Mouse (Mus musculus): ENCODE results near the gene Nfe2l2.
"Not testable (repeated sequence)": the region's sequence is repeated elsewhere in the genome, so short reads cannot be mapped to it uniquely, and the experiment has no call there.

The Nfe2l2 gene

GRCm38 (mm10) chr2:75643950-75644349 lies 60.5 kb downstream of the Nfe2l2 start:
- no peak for DNase-seq (ENCODE audit: low spot score)

GRCm38 (mm10) chr2:75642795-75643550 lies 61.5 kb downstream of the Nfe2l2 start:
- peak; percentile 75 for DNase-seq (ENCODE audit: low spot score)

GRCm38 (mm10) chr2:75642312-75642711 lies 62.1 kb downstream of the Nfe2l2 start:
- DNase-seq (ENCODE audit: low spot score), result not testable (repeated sequence)

- not testable (repeated sequence) for DNase-seq (ENCODE audit: low spot score)
These were observed 64.9 kb downstream of the Nfe2l2 start for GRCm38 (mm10) chr2:75639535-75639934.

- DNase-seq (ENCODE audit: low spot score), result not testable (repeated sequence)
These were observed 66.6 kb downstream of the Nfe2l2 start for GRCm38 (mm10) chr2:75637822-75638221.

- no peak for DNase-seq (ENCODE audit: low spot score)
These were observed 67.1 kb downstream of the Nfe2l2 start for GRCm38 (mm10) chr2:75637361-75637760.

GRCm38 (mm10) chr2:75637055-75637304 lies 67.5 kb downstream of the Nfe2l2 start:
- DNase-seq (ENCODE audit: low spot score), result not testable (repeated sequence)

- no peak for DNase-seq (ENCODE audit: low spot score)
These were observed 68.0 kb downstream of the Nfe2l2 start for GRCm38 (mm10) chr2:75636261-75637054.

- DNase-seq (ENCODE audit: low spot score), result not testable (repeated sequence)
These were observed 70.0 kb downstream of the Nfe2l2 start for GRCm38 (mm10) chr2:75634431-75634830.

- DNase-seq (ENCODE audit: low spot score), result no peak
These were observed 70.7 kb downstream of the Nfe2l2 start for GRCm38 (mm10) chr2:75633784-75634183.

GRCm38 (mm10) chr2:75633381-75633780 lies 71.1 kb downstream of the Nfe2l2 start:
- no peak for DNase-seq (ENCODE audit: low spot score)

GRCm38 (mm10) chr2:75632721-75633181 lies 71.7 kb downstream of the Nfe2l2 start:
- DNase-seq (ENCODE audit: low spot score), result no peak

- no peak for DNase-seq (ENCODE audit: low spot score)
These were observed 72.4 kb downstream of the Nfe2l2 start for GRCm38 (mm10) chr2:75632043-75632442.

- DNase-seq (ENCODE audit: low spot score), result no peak
These were observed 73.0 kb downstream of the Nfe2l2 start for GRCm38 (mm10) chr2:75631421-75631820.

GRCm38 (mm10) chr2:75628487-75628886 lies 76.0 kb downstream of the Nfe2l2 start:
- no peak for DNase-seq (ENCODE audit: low spot score)

GRCm38 (mm10) chr2:75626597-75627440 lies 77.6 kb downstream of the Nfe2l2 start:
- DNase-seq (ENCODE audit: low spot score), result no peak

Data from MN1 (cell line).